Mouse (Mus musculus) naive thymus-derived CD4-positive, alpha-beta T cell, adult 2 months (primary cell): Measurements from ENCODE around the gene Cdk8.

Experiments used
- DNase-seq: peaks from one replicate; pipeline ENCODE4 v3.0.0-alpha.2; 2011; ENCODE audit warnings: low read depth

The Cdk8 gene

GRCm38 (mm10) chr5:146281241-146281818 is 50.3 kb downstream of the Cdk8 start:
- DNase-seq: no peak

GRCm38 (mm10) chr5:146281884-146282579 is 51.0 kb downstream of the Cdk8 start:
- DNase-seq: no peak

GRCm38 (mm10) chr5:146283899-146284298 is 52.9 kb downstream of the Cdk8 start:
- no peak for DNase-seq

- no peak for DNase-seq
These were observed 56.4 kb downstream of the Cdk8 start for GRCm38 (mm10) chr5:146287416-146287815.

GRCm38 (mm10) chr5:146288048-146288501 is 57.0 kb downstream of the Cdk8 start:
- no peak for DNase-seq

GRCm38 (mm10) chr5:146289921-146290320 is 58.9 kb downstream of the Cdk8 start:
- no peak for DNase-seq

GRCm38 (mm10) chr5:146290446-146290845 is 59.4 kb downstream of the Cdk8 start:
- DNase-seq: no peak

- DNase-seq: no peak
These were observed 60.5 kb downstream of the Cdk8 start for GRCm38 (mm10) chr5:146291560-146291959.

- no peak for DNase-seq
These were observed 62.1 kb downstream of the Cdk8 start for GRCm38 (mm10) chr5:146292896-146293680.

- no peak for DNase-seq
These were observed 63.1 kb downstream of the Cdk8 start for GRCm38 (mm10) chr5:146293919-146294700.

GRCm38 (mm10) chr5:146294834-146295233 is 63.8 kb downstream of the Cdk8 start:
- DNase-seq: no peak

- no peak for DNase-seq
These were observed 67.9 kb downstream of the Cdk8 start for GRCm38 (mm10) chr5:146298807-146299519.

GRCm38 (mm10) chr5:146299520-146299870 is 68.5 kb downstream of the Cdk8 start:
- no peak for DNase-seq

GRCm38 (mm10) chr5:146303470-146303869 is 72.4 kb downstream of the Cdk8 start:
- peak; percentile 69 for DNase-seq

GRCm38 (mm10) chr5:146307046-146307743 is 76.2 kb downstream of the Cdk8 start:
- DNase-seq: no peak

GRCm38 (mm10) chr5:146307744-146308096 is 76.7 kb downstream of the Cdk8 start:
- no peak for DNase-seq

GRCm38 (mm10) chr5:146314538-146314937 is 83.5 kb downstream of the Cdk8 start:
- DNase-seq: no peak

GRCm38 (mm10) chr5:146315268-146315921 is 84.4 kb downstream of the Cdk8 start:
- no peak for DNase-seq

GRCm38 (mm10) chr5:146316316-146316715 is 85.3 kb downstream of the Cdk8 start:
- no peak for DNase-seq

GRCm38 (mm10) chr5:146318051-146318450 is 87.0 kb downstream of the Cdk8 start:
- DNase-seq: no peak

- no peak for DNase-seq
These were observed 87.4 kb downstream of the Cdk8 start for GRCm38 (mm10) chr5:146318461-146318860.
